Mouse (Mus musculus) MEL (cell line): ENCODE measurements at regions not wholly inside any gene's neighbourhood (a gene's known extent, or its start where the extent isn't known, plus 50 kb on each side); places are given as distances from the start of the nearest gene placed in this dataset.

Experiments
- DNase-seq: peaks from one replicate; pipeline ENCODE4 v3.0.0; 2011; ENCODE audit warnings: low read depth, low spot score
- H3K27ac ChIP-seq: 2 replicates; pipeline ENCODE4 v1.5.1; 2012; ENCODE audit warnings: low read depth, mild to moderate bottlenecking, control low read depth, low read length, moderate library complexity; ENCODE audit not compliant: control insufficient read depth
- H3K27me3 ChIP-seq, 2 experiments: fragments of 150-350 bp in 1 of 2; sonication (generic) in 1 of 2; 2 replicates each; pipeline ENCODE4 v1.6.1; 2012; ENCODE audit warnings: low read length in 2 of 2, mild to moderate bottlenecking in 2 of 2, improper control_type of control experiment in 1 of 2, moderate library complexity in 1 of 2; ENCODE audit not compliant: insufficient read depth in 2 of 2, control insufficient read depth in 1 of 2
- H3K36me3 ChIP-seq, 2 experiments: 2 replicates each; pipeline ENCODE4 v1.6.1; 2012 to 2014; ENCODE audit warnings: low read length in 2 of 2, improper control_type of control experiment in 1 of 2, inconsistent platforms in 1 of 2, mild to moderate bottlenecking in 1 of 2; ENCODE audit not compliant: insufficient read depth in 2 of 2, control insufficient read depth in 1 of 2
- H3K4me1 ChIP-seq, 2 experiments: fragments of 150-350 bp in 1 of 2; sonication (generic) in 1 of 2; 2 replicates each; pipeline ENCODE4 v1.6.1; 2012; ENCODE audit warnings: low read length in 2 of 2, improper control_type of control experiment in 1 of 2, mild to moderate bottlenecking in 1 of 2; ENCODE audit not compliant: insufficient read depth in 2 of 2, control insufficient read depth in 1 of 2
- H3K4me3 ChIP-seq, 2 experiments: fragments of 150-350 bp in 1 of 2; sonication (generic) in 1 of 2; 2 replicates each; pipeline ENCODE4 v1.5.1; 2012; ENCODE audit warnings: low read depth in 2 of 2, low read length in 2 of 2, mild to moderate bottlenecking in 2 of 2, moderate library complexity in 2 of 2, control low read depth in 1 of 2, improper control_type of control experiment in 1 of 2; ENCODE audit not compliant: control insufficient read depth in 1 of 2, insufficient read depth in 1 of 2
- H3K79me2 ChIP-seq: 2 replicates; pipeline ENCODE4 v1.6.1; 2012; ENCODE audit warnings: mild to moderate bottlenecking, low read length, moderate library complexity; ENCODE audit not compliant: control insufficient read depth, poor library complexity, insufficient read depth
- H3K9ac ChIP-seq: 2 replicates; pipeline ENCODE4 v1.6.1; 2012; ENCODE audit warnings: low read depth, mild to moderate bottlenecking, control low read depth, low read length, moderate library complexity; ENCODE audit not compliant: control insufficient read depth, poor library complexity, severe bottlenecking
- H3K9me3 ChIP-seq: fragments of 150-350 bp; sonication (generic); replicated peaks from 2 replicates; pipeline ENCODE4 v1.6.1; 2012; ENCODE audit warnings: mild to moderate bottlenecking, low read length, improper control_type of control experiment, moderate library complexity; ENCODE audit not compliant: insufficient read depth
- BHLHE40 ChIP-seq: IDR thresholded peaks from 2 replicates; pipeline ENCODE4 v1.6.1; 2012; ENCODE audit warnings: low read depth, mild to moderate bottlenecking, inconsistent platforms, low read length, improper control_type of control experiment, borderline replicate concordance
- CHD1 ChIP-seq: IDR thresholded peaks from 2 replicates; pipeline ENCODE4 v1.6.1; 2012; ENCODE audit warnings: low read depth, mild to moderate bottlenecking, inconsistent platforms, low read length, improper control_type of control experiment
- CHD2 ChIP-seq: IDR thresholded peaks from 2 replicates; pipeline ENCODE4 v1.6.1; 2011; ENCODE audit warnings: low read length, improper control_type of control experiment
- CTCF ChIP-seq, 3 experiments: IDR thresholded peaks in 2 of 3; conservative IDR thresholded peaks in 1 of 3; 2 replicates each; pipeline ENCODE4 v1.5.1; 2011 to 2012; ENCODE audit warnings: low read length in 3 of 3, low read depth in 2 of 3, mild to moderate bottlenecking in 2 of 3, improper control_type of control experiment in 1 of 3, inconsistent platforms in 1 of 3, mixed read lengths in 1 of 3, moderate library complexity in 1 of 3; ENCODE audit not compliant: control insufficient read depth in 1 of 3, insufficient read depth in 1 of 3, poor library complexity in 1 of 3, severe bottlenecking in 1 of 3
- GABPA ChIP-seq: IDR thresholded peaks from 2 replicates; pipeline ENCODE4 v1.6.1; 2012; ENCODE audit warnings: low read depth, mild to moderate bottlenecking, inconsistent platforms, low read length, improper control_type of control experiment, moderate library complexity
- MAX ChIP-seq: IDR thresholded peaks from 2 replicates; pipeline ENCODE4 v1.6.1; 2011; ENCODE audit warnings: low read length, improper control_type of control experiment
- MEF2A ChIP-seq: IDR thresholded peaks from 2 replicates; pipeline ENCODE4 v1.6.1; 2014; ENCODE audit warnings: low read depth, mild to moderate bottlenecking, inconsistent platforms, low read length, improper control_type of control experiment; ENCODE audit not compliant: poor library complexity, insufficient replicate concordance, severe bottlenecking; ENCODE audit errors: extremely low read depth
- MXI1 ChIP-seq: IDR thresholded peaks from 2 replicates; pipeline ENCODE4 v1.6.1; 2011; ENCODE audit warnings: mild to moderate bottlenecking, low read depth, low read length, improper control_type of control experiment
- MYB ChIP-seq: IDR thresholded peaks from 2 replicates; pipeline ENCODE4 v1.6.1; 2011; ENCODE audit warnings: mild to moderate bottlenecking, low read depth, low read length, improper control_type of control experiment
- MYC ChIP-seq: IDR thresholded peaks from 2 replicates; pipeline ENCODE4 v1.6.1; 2011; ENCODE audit warnings: low read depth, mild to moderate bottlenecking, low read length, improper control_type of control experiment, moderate library complexity
- NELFE ChIP-seq: IDR thresholded peaks from 2 replicates; pipeline ENCODE4 v1.6.1; 2011; ENCODE audit warnings: low read depth, low read length, improper control_type of control experiment
- POLR2AphosphoS2 ChIP-seq: IDR thresholded peaks from 2 replicates; pipeline ENCODE4 v1.6.1; 2011; ENCODE audit warnings: low read length, improper control_type of control experiment
- POLR2AphosphoS5 ChIP-seq: IDR thresholded peaks from 2 replicates; pipeline ENCODE4 v1.6.1; 2012; ENCODE audit warnings: low read depth, borderline replicate concordance, mild to moderate bottlenecking, inconsistent platforms, low read length, moderate library complexity, mixed read lengths
- RCOR1 ChIP-seq: IDR thresholded peaks from 2 replicates; pipeline ENCODE4 v1.6.1; 2012; ENCODE audit warnings: low read depth, mild to moderate bottlenecking, inconsistent platforms, low read length, improper control_type of control experiment
- SMC3 ChIP-seq: IDR thresholded peaks from 2 replicates; pipeline ENCODE4 v1.6.1; 2011; ENCODE audit warnings: low read depth, low read length, improper control_type of control experiment
- TBP ChIP-seq: IDR thresholded peaks from 2 replicates; pipeline ENCODE4 v1.8.0; 2011; ENCODE audit warnings: low read depth, low read length, improper control_type of control experiment
- TCF12 ChIP-seq: IDR thresholded peaks from 2 replicates; pipeline ENCODE4 v1.6.1; 2014; ENCODE audit warnings: low read depth, mild to moderate bottlenecking, inconsistent platforms, low read length, improper control_type of control experiment, moderate library complexity
- UBTF ChIP-seq: IDR thresholded peaks from 2 replicates; pipeline ENCODE4 v1.6.1; 2012; ENCODE audit warnings: low read depth, mild to moderate bottlenecking, inconsistent platforms, low read length, improper control_type of control experiment, moderate library complexity, borderline replicate concordance; ENCODE audit not compliant: insufficient read depth
- ZMIZ1 ChIP-seq: IDR thresholded peaks from 2 replicates; pipeline ENCODE4 v1.6.1; 2012; ENCODE audit warnings: low read depth, mild to moderate bottlenecking, inconsistent platforms, low read length, improper control_type of control experiment, moderate library complexity

GRCm38 (mm10) chr16:79870578-79871270 lies 779.8 kb upstream of the Tmprss15 start:
- Histone ChIP-seq H3K27ac (no peak overlapping the region), H3K79me2 (no peaks in the 10 kb centered on the region), H3K4me3 (no peak overlapping the region), H3K9me3 (no peaks in the 10 kb centered on the region), H3K36me3 (no peaks in the 10 kb centered on the region), H3K4me1 (no peaks in the 10 kb centered on the region), H3K9ac (no peak overlapping the region), H3K27me3 (no peaks in the 10 kb centered on the region)
- no peak for DNase-seq
- TF ChIP-seq MYB: no peak
- TF ChIP-seq CTCF (IDR thresholded peaks at IDR 0.05 in 2 of 3, conservative IDR thresholded peaks at IDR 0.05 in 1 of 3; ENCODE audit: control insufficient read depth in 1 of 3, insufficient read depth in 1 of 3, low read depth in 2 of 3, low read length in 3 of 3, poor library complexity in 1 of 3, severe bottlenecking in 1 of 3): no peak
- no peak for TF ChIP-seq POLR2AphosphoS5
- no peak for TF ChIP-seq CHD2
- TF ChIP-seq TBP: no peak
- no peak for TF ChIP-seq SMC3
- no peak for TF ChIP-seq RCOR1
- TF ChIP-seq MYC: no peak
- TF ChIP-seq NELFE: no peak
- TF ChIP-seq MXI1: no peak

- H3K9me3 ChIP-seq: no peaks in the 10 kb centered on the region
- no peaks in the 10 kb centered on the region for H3K4me1 ChIP-seq
- DNase-seq: no peak
- no peak overlapping the region for H3K4me3 ChIP-seq
- H3K9ac ChIP-seq: no peak overlapping the region
- no peaks in the 10 kb centered on the region for H3K36me3 ChIP-seq
- no peak overlapping the region for H3K27ac ChIP-seq
- H3K79me2 ChIP-seq: no peaks in the 10 kb centered on the region
- H3K27me3 ChIP-seq: no peaks in the 10 kb centered on the region
- TF ChIP-seq POLR2AphosphoS2: no peak
- no peak for TF ChIP-seq MAX
- no peak for TF ChIP-seq ZMIZ1
- TF ChIP-seq NELFE: no peak
- TF ChIP-seq CHD2: no peak
- no peak for TF ChIP-seq GABPA
- no peak for TF ChIP-seq POLR2AphosphoS5
- TF ChIP-seq MEF2A: no peak
- no peak for TF ChIP-seq UBTF
- no peak for TF ChIP-seq RCOR1
- no peak for TF ChIP-seq MYC
- TF ChIP-seq TCF12: no peak
- TF ChIP-seq CTCF (IDR thresholded peaks at IDR 0.05 in 2 of 3, conservative IDR thresholded peaks at IDR 0.05 in 1 of 3; ENCODE audit: control insufficient read depth in 1 of 3, insufficient read depth in 1 of 3, low read depth in 2 of 3, low read length in 3 of 3, poor library complexity in 1 of 3, severe bottlenecking in 1 of 3): no peak
- TF ChIP-seq CHD1: no peak
- no peak for TF ChIP-seq SMC3
- TF ChIP-seq BHLHE40: no peak
- TF ChIP-seq MXI1: no peak
These were observed 768.6 kb upstream of the Tmprss15 start for GRCm38 (mm10) chr16:79859540-79859939.
